Mouse (Mus musculus): Measurements from ENCODE around the gene Cers6. TPM values are rescaled to one million over a fixed set of nuclear protein-coding genes. Genes with fewer than 3 reads are reported as not detected.

Gene Cers6
- polyA plus RNA-seq, 1 experiment from 2014 or later = 55.0 TPM

Other genes starting within 250 kb of the Cers6 start
- gene 4932414N04Rik, start 205.0 kb upstream of the Cers6 start, polyA plus RNA-seq (2015; fragmentation: Nextera tagmentation; extraction: Ambion mirVana) = not detected in 2 replicates

Measured in forebrain, embryonic 15.5 days (tissue).